Mouse (Mus musculus) thymus, postnatal 4 days (tissue): ENCODE results near the gene Ralb.

Source experiments
- DNase-seq: peaks from one replicate; pipeline ENCODE4 v3.0.0; 2021

The Ralb gene

GRCm38 (mm10) chr1:119523826-119524225, 19.2 kb upstream of the Ralb start:
- no peak for DNase-seq

DNA sequence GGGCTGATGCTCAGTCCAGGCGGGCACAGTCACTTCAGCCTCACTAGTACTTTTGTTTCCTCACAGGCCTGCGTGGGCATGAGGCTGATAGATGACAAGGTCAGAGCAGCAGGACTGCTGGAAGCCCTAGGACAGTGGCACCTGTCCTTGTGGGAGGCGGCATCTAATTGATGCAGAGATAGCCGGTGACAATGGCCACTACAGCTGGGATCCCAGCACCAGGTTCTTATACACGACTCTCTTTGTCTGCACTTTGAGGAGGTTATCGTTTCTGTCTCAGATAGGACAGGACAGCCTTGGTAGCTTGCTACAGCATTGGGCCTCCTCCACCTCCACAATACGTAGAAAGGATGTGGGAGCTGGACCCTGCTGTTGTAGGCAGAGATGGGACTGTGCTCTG, 18.8 kb upstream of the Ralb start:
- DNase-seq: no peak

GRCm38 (mm10) chr1:119522726-119523125, 18.1 kb upstream of the Ralb start:
- DNase-seq: no peak

DNA sequence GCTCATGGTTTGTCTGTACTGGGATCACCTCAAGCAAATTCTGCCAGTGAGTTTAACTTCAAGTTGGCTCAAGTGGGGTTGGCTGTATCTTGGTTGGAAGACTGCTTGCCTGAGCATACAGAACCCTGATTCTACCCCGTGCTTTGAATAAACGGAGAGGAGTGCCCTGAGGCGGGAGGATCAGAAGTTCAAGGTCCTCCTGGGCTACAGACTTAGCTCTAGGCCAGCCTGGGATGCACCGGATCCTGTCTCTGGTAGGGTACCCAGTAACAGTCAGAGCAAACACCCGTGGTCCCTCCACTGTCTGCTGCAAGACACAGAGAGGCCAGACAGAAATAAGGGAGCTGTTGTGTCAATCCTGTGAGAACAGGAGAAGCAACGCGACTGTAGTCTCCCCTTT, 17.1 kb upstream of the Ralb start:
- DNase-seq: no peak

DNA sequence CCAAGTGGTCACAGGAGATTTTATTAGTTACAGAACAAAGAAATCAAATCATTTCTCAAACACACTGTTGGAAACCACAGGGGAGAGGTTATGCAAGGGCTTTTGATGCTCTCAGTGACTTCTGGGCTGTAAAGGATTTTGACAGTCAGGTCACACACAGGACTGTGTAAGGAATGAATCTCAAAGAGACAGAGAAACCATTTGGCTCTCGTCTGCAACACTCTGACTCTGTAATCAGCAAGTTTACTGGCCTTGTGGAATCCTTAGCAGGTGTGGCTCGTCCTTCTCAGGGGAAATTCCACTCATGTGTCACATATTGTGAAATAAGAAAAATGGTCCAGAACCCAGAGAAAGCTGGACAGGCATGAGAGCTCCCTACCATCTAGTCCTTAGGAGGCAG, 16.4 kb upstream of the Ralb start:
- DNase-seq: no peak

DNA sequence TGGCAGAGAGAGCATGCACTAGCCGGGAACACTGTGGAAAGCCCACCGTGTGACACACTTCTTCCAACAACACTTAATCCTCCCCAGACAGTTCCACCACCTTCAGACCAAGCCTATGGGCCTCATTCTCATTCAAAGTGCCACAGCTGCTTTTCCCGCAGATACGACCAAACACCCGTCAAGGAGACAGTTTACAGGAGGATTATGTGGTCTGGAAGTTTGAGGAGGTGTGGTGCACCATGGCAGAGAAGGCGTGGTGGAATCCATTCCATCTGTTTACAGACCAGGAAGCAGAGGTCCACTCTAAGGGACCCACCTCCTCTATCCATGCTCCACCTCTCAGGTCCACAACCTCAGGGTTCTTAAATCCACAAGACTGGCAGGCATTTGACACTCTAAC, 14.7 kb upstream of the Ralb start:
- DNase-seq: no peak

GRCm38 (mm10) chr1:119518786-119519185, 14.2 kb upstream of the Ralb start:
- no peak for DNase-seq

DNA sequence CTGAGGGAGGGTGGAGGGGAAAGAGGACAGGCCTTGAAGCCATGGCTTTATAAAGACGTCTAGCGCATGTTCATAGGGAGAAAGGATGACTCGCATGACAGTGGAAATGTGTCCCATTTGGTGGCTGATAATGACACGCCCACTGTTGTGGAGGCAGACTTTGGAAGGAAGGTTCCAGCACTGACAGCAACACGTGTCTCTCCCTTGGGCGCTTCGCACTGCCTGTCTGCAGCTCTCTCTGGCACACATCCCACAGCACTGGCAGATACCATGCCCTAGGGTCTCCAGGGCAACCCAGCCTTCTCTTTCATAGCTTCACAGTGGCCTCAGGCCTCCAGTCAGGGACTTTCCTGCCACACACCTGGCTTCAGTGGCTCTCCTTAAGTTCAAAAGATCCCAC, 13.5 kb upstream of the Ralb start:
- DNase-seq: no peak

DNA sequence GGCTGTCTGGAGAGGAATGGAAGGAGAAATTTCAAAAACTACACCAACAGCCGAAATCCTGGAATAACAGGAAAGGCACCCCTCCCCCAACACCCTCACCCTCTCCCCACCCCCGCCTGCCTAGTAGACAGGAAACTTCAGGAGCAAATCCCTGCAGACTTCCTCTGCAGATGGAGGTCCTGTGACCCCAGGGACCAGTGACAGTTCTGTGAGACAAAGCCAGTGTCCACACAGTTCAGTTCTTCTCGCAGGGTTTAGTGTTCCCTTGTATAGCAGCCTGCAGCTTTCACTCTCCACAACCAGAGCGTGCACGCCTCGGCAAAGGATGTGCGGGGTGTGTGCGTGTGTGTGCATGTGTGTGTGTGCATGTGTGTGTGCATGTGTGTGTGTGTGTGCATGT, 6.3 kb upstream of the Ralb start:
- no peak for DNase-seq

DNA sequence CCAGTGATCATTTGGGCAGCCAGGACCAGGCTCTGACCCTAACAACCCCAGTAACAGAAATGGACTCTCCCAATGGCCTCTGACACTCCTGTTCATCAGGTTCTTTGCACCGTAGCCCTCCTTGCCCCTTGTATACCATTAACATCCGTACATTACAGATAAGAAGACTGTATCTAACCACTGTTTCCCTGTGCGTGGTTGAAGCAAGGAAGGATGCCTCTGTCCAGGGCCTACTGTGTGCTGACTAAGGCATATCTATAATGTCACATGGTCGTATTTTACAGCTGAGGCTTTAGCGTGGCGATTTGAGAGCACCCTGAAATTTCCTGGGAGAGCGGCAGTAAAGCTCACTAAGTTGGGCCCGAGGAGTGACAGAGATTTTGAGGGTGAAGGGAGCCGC, 5.8 kb upstream of the Ralb start:
- no peak for DNase-seq

DNA sequence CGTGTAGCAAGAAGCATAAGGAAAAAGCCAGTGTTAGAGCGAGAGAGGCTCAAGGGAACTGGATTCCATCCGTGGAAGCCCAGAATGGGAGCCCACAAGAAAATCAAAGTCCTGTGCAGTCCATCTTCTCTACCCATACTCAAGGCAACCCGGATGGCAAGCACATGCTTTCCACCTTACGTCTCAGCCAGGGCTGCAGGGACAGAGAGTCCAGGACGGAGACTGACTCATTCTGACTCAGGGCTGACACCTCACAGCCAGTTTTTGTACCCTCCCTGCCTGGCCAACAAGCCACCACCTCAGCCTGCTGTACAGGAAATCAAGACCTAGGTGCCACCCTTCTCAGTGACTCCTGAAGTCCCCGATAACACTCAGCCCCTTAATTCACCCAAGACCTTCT, 4.9 kb upstream of the Ralb start:
- no peak for DNase-seq

DNA sequence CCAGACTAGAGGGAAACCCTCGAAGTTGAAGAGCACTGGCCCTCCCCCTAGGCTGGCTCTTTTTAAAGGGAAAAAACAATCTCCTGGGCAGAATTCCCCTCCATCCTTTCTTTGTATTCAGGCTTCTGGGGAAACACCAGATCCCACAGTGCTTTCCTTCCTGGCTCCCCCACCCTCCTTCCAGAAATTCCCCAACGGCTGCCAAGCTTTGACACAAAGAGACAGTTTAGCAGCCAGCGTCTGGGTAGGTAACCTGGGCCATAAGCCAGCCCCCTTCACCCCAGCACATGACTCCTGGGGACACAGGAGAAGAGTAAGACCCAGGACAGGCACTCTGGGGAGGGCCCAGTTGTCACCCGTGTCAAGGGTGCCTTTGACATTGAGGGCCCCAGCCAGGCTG, 4.0 kb upstream of the Ralb start:
- DNase-seq: no peak

- DNase-seq: no peak
These were observed 1.4 kb upstream of the Ralb start for GRCm38 (mm10) chr1:119505951-119506350.

DNA sequence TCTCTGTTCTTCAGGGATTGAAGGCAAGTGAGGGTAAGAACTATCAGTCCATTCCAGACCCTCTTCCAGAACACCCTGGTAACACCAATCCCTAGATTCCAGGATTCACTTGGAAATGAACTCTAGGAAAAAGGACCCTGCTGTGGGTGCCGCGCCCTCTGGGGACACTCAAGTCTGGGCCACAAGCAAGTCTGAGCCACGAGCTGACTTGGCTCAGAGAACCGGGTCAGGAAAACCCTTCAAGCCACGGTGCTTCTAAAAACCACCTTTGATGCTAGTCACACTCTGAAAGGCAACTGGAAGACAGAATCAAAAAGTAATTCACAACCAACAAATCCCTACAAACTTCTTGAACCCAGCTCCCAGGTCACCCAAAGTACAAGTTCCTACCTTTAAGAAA, 786 bp downstream of the Ralb start:
- DNase-seq: no peak

GRCm38 (mm10) chr1:119503181-119503580, 1.4 kb downstream of the Ralb start:
- DNase-seq: no peak

DNA sequence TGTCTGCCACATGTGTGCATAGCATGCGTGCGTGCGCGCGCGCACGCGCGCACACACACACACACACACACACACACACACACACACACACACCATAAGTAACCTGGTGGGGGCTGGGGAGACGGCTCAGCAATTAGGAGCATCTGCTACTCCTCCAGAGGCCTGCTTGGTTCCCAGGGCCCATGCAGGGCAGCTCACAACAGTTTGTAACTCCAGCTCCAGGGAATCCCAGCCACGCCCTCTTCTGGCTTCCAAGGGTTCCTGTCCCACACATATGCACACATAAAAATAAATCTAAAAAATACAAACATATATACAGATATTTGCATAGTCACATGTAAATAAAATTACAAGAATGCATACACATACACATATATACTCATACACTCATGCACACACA, 1.9 kb downstream of the Ralb start:
- DNase-seq: no peak

DNA sequence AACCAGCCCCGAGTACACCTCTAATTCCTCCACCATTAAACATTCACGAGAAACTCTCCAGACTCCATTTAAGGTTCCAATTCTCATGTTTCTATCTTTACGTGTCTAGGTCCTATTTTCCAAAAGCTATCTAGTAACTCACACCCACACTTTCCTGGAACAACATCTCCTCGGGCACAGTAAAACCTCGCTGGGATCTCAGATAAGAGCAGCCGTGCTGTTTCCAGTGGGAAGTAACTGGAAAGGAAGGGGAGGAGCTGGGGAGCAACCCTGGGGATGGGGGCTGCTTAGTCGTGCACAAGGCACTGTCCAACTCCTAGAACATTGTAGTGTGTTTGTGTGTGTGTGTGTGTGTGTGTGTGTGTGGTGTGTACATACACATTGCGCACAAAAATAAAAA, 2.7 kb downstream of the Ralb start:
- no peak for DNase-seq

GRCm38 (mm10) chr1:119499456-119499855, 5.1 kb downstream of the Ralb start:
- DNase-seq: no peak

GRCm38 (mm10) chr1:119498536-119499231, 5.9 kb downstream of the Ralb start:
- DNase-seq: no peak

GRCm38 (mm10) chr1:119497346-119498004, 7.1 kb downstream of the Ralb start:
- no peak for DNase-seq

GRCm38 (mm10) chr1:119495396-119495775, 9.2 kb downstream of the Ralb start:
- DNase-seq: no peak

GRCm38 (mm10) chr1:119494712-119495395, 9.7 kb downstream of the Ralb start:
- DNase-seq: no peak

DNA sequence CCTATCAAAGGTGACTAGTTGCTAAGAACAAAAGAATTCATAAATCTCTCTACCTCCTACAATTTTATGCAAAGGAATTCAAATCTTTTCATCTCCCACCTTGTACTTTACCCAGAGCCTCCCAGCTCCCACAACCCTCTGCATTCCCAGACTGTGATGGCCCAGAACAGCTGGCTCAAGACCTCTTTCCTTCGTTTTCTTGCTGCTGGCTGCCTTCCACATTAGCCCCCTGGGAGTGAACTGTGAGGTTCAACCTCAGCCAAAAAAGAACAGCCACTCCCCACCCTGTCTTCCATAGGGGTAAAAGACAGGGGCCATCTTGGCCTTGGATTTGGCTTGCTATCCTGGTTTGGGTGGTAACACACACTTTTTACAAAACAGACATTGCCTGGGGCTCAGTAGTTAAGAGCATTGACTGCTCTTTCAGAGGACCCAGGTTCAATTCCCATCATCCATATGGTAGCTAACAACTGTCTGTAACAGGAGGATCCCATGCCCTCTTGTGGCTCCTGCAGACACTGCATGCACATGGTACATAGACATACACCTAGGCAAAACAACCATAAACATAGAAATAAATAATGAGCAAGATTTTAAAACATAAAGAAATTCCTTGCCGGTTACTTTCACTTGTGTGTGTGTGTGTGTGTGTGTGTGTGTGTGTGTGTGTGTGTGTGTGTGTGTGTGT, 10.4 kb downstream of the Ralb start:
- DNase-seq: peak; percentile 58

DNA sequence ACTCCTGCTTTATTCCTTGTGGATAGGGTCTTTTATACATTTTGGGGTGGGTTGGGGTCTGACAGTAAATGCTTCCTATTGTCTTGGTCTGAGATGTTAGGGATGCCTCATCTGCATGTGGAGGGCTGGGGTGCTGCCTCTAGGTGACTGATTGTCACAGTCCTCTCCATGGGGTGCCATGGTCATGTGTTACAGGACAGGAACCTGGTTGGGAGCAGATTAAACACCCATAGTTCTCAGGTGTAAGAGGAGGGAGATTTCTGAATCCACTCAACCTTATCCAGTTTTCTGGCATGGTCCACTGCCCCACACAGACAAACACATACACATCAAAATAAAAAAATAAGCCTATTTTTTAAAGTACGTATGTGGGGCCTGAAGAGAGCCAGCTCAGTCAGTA, 12.1 kb downstream of the Ralb start:
- no peak for DNase-seq
